Mouse (Mus musculus): ENCODE measurements around the gene Mreg.

DNA sequence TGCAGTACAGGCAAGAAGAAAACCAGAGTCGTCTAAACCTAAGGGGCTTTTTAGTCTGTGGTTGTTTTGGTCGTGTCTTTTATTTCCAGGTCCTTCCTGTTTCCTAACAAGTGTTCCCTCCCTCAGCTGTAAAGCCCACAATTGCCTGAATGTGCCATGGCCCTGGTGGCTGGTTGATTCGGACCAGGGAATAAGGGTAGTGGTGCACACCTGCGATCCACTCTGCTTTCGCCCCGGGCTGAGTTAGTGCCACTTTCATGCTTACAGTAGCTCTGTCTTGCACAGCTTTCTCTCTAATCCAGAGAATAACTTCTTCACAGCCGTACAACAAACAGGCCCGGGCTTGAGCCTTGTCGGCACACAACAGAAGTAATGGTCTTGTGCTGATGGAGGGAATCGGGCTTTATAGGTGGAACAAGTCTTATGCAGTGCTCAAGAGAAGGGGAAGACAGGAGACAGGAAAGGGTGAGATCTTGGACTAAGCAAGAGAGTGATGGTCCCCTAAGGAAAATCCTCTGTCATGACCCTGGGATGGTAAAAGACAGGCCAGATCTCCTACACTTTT lies 26.0 kb upstream of the Mreg start:
- TF ChIP-seq CTCF (IDR thresholded peaks at IDR 0.05; ENCODE audit: low read depth, low read length): no peak
- TF ChIP-seq POLR2A (IDR thresholded peaks at IDR 0.05; ENCODE audit: borderline replicate concordance, low read depth, low read length): no peak
